Mouse (Mus musculus) forebrain, postnatal 0 days (tissue): ENCODE results near the gene C2. TPM values are rescaled to one million over a fixed set of nuclear protein-coding genes. Genes with fewer than 3 reads are reported as not detected.

Source experiments
- ATAC-seq: fragments of 200-750 bp; cut with Nextera tagmentation; 2 replicates; pipeline ENCODE4 v1.8.0; 2017; ENCODE audit warnings: mild to moderate bottlenecking, moderate library complexity
- DNase-seq: peaks from one replicate; pipeline ENCODE4 v3.0.0-alpha.2; 2015
- H3K27ac ChIP-seq: fragments of 300-500 bp; sonication (generic); 2 replicates; pipeline ENCODE4 v1.5.1; 2014; ENCODE audit warnings: low read depth, mild to moderate bottlenecking, antibody characterized with exemption, low read length, moderate library complexity, mixed read lengths
- H3K27me3 ChIP-seq: fragments of 300-500 bp; sonication (generic); 2 replicates; pipeline ENCODE4 v1.6.1; 2014; ENCODE audit warnings: mild to moderate bottlenecking, low read length, mixed read lengths; ENCODE audit not compliant: insufficient read depth
- H3K36me3 ChIP-seq: fragments of 300-500 bp; sonication (generic); 2 replicates; pipeline ENCODE4 v1.6.1; 2014; ENCODE audit warnings: mild to moderate bottlenecking, moderate library complexity; ENCODE audit not compliant: insufficient read depth
- H3K4me1 ChIP-seq: fragments of 300-500 bp; sonication (generic); 2 replicates; pipeline ENCODE4 v1.6.1; 2014; ENCODE audit warnings: antibody characterized with exemption; ENCODE audit not compliant: insufficient read depth
- H3K4me2 ChIP-seq: fragments of 300-500 bp; sonication (generic); 2 replicates; pipeline ENCODE4 v1.6.1; 2014; ENCODE audit warnings: low read depth, mild to moderate bottlenecking, moderate library complexity
- H3K4me3 ChIP-seq: fragments of 300-500 bp; sonication (generic); 2 replicates; pipeline ENCODE4 v1.5.1; 2014; ENCODE audit warnings: low read depth, low read length, mixed read lengths
- H3K9ac ChIP-seq: fragments of 300-500 bp; sonication (generic); 2 replicates; pipeline ENCODE4 v1.6.1; 2014; ENCODE audit warnings: mild to moderate bottlenecking
- H3K9me3 ChIP-seq: fragments of 300-500 bp; sonication (generic); 2 replicates; pipeline ENCODE4 v1.6.1; 2016; ENCODE audit warnings: low read length
- CTCF ChIP-seq: sonication (generic); IDR thresholded peaks from 2 replicates; pipeline ENCODE4 v1.5.1; 2016; ENCODE audit warnings: antibody characterized with exemption, control low read depth, low read depth
- WGBS: fragments of 180-500 bp; shearing (Covaris S2); extraction: QIAGEN DNeasy Blood & Tissue Kit; methylation state at CpG from one replicate; pipeline ENCODE4 v1.1.7; 2014; 5-methylcytosine and 5-hydroxymethylcytosine counted together
- polyA plus RNA-seq: library from polyadenylated mRNA; unstranded; fragments of >200 nt; fragmentation: Nextera tagmentation; extraction: Ambion mirVana; gene quantifications from 2 replicates; pipeline ENCODE4 v1.2.1, GENCODE M21; 2015
- total RNA-seq: library from RNA; depleted of rRNA; stranded (reverse); fragments of >200 nt; gene quantifications from 2 replicates; pipeline ENCODE4 v1.2.3, GENCODE M21; 2014

The C2 gene
- total and polyA plus RNA-seq, 2 experiments from 2014 or later, result 3.5 to 6.1 TPM

DNA sequence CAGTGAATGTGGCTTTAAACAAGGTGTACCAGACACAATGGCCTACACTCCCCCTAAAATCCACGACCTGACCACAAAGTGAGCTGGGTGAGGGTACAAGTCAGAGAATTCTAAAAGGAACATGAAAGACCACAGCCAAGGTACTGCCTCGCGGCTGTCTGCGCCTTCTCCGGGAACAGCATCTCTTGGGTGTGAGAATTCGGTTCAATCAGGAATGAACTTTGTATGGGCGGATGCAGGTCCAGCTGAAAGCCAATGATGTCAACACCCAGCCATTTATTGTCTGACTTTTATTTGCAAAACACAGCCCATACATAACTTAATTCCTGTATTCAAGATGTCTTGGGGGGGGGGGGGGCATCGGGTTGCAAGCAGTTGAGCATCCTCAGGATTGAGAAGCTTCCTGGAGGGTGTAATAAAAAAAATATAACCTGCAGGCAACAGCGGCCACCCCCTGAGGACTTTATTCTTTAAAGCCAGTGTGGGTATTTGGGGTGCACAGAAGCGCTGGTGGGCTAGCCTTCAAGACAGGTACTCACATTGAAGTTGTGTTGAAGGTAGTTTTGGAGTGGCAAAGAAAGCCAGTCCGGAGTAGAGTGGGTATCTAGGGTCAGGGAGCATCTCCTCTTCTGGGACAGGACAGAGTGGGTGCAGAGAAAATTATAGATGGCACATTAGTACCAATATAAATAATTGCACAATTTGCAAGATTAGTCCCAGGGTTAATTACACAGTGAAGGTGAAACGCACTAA is 4.8 kb downstream of the C2 start:
- peak overlapping the region; percentile 79 for H3K4me2 ChIP-seq
- TF ChIP-seq CTCF, result no peak
- no peak for DNase-seq
- H3K9ac ChIP-seq, result peak overlapping the region; percentile 84; the same call in 1 of the 2 replicates
- H3K27me3 ChIP-seq, result no peaks in the 10 kb centered on the region
- no peaks in the 10 kb centered on the region for H3K9me3 ChIP-seq
- H3K4me3 ChIP-seq, result peak overlapping the region; percentile 72
- peaks cover 5% of the 10 kb centered on the region; the same call in 1 of the 2 replicates for H3K4me1 ChIP-seq
- no peak for ATAC-seq
- 65% methylated on average over 12 of the region's 12 CpGs for WGBS
- peaks cover 5% of the 10 kb centered on the region; the same call in 1 of the 2 replicates for H3K36me3 ChIP-seq
- H3K27ac ChIP-seq, result peak overlapping the region; percentile 87

DNA sequence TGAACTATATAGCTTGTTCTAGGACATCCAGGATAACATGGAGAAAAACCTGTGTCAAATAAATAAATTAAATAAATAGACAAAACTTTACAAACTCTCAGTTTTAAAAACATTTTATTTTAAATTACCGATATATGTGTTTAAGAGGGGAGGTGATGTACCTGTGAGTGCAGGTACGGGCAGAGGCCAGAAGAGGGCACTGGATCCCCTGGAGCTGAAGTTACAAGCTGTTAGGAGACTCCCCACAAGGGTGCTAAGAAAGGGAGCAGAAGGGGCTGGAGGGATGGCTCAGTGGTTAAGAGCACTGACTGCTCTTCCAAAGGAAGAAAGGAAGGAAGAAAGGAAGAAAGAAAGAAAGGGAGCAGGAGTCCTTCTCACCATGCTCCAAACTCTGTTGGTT is 6.7 kb downstream of the C2 start:
- H3K27ac ChIP-seq, result no peak overlapping the region
- H3K4me2 ChIP-seq, result no peak overlapping the region
- no peak overlapping the region for H3K4me3 ChIP-seq
- no peaks in the 10 kb centered on the region for H3K27me3 ChIP-seq
- H3K4me1 ChIP-seq, result peaks cover 5% of the 10 kb centered on the region; the same call in 1 of the 2 replicates
- DNase-seq, result no peak
- no peak for ATAC-seq
- no peak overlapping the region for H3K9ac ChIP-seq
- no peaks in the 10 kb centered on the region for H3K9me3 ChIP-seq
- WGBS, result 94% methylated on average over 2 of the region's 2 CpGs
- TF ChIP-seq CTCF, result no peak
- peaks cover 4% of the 10 kb centered on the region; the same call in 1 of the 2 replicates for H3K36me3 ChIP-seq

DNA sequence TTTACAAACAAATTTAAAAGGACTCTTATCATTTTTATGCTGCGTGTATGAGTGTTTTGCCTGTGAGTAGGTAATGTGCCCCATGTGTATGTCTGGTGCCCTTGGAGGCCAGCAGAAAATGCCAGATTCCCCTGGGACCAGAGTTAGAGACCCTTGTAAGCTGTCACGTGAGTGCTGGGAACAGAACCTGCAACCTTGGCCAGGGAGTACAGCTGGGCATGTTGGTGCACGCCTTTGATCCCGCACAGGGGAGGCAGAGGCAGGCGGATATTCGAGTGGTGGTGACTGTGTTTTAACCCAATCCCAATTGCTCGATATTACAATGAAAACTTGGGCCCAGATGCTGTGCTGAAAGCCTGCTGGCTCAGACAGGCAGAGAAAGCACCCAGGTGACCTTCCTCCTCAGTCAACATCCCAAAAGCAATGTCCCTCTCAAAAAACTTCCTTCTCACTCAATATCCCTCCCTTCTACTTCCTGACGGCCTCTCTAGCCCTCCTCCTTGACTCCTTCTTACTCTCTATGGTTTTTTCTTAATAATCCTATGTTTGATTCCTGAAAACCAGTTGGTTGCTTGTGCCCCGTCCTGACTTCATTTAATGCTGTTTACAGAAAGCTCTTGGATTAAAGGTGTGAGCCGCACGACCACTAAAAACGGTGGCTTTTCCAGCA is 7.9 kb downstream of the C2 start:
- H3K4me2 ChIP-seq, result no peak overlapping the region
- no peak for ATAC-seq
- no peaks in the 10 kb centered on the region for H3K36me3 ChIP-seq
- DNase-seq, result no peak
- no peak for TF ChIP-seq CTCF
- H3K4me3 ChIP-seq, result no peak overlapping the region
- H3K4me1 ChIP-seq, result no peaks in the 10 kb centered on the region
- H3K9ac ChIP-seq, result no peak overlapping the region
- 88% methylated on average over 12 of the region's 12 CpGs for WGBS
- no peaks in the 10 kb centered on the region for H3K9me3 ChIP-seq
- H3K27me3 ChIP-seq, result no peaks in the 10 kb centered on the region
- no peak overlapping the region for H3K27ac ChIP-seq

DNA sequence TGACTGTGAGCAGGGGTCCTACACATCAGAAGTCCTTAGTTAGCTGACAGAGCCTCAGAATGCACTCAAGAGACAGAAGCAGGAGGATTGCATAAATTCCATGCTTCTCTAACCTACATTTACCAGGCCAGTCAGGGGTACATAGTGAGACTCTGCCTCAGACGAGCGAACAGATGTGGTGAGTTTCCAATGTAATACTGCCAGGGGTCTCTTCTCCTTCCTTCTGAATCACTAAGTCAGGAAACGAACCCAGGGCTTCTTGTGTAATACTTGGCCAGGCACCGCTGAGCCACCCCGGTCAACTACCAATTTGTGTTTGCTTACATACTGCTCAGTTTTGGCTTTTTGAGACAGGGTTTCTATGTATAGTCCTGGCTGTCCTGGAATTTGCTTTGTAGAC is 10.1 kb downstream of the C2 start:
- Histone ChIP-seq H3K9me3 (no peaks in the 10 kb centered on the region), H3K4me3 (no peak overlapping the region), H3K4me1 (no peaks in the 10 kb centered on the region), H3K27ac (no peak overlapping the region), H3K27me3 (no peaks in the 10 kb centered on the region), H3K9ac (no peak overlapping the region), H3K4me2 (no peak overlapping the region), H3K36me3 (no peaks in the 10 kb centered on the region)
- WGBS, result 92% methylated on average over 5 of the region's 5 CpGs
- no peak for TF ChIP-seq CTCF
- DNase-seq (no peak), ATAC-seq (no peak)

DNA sequence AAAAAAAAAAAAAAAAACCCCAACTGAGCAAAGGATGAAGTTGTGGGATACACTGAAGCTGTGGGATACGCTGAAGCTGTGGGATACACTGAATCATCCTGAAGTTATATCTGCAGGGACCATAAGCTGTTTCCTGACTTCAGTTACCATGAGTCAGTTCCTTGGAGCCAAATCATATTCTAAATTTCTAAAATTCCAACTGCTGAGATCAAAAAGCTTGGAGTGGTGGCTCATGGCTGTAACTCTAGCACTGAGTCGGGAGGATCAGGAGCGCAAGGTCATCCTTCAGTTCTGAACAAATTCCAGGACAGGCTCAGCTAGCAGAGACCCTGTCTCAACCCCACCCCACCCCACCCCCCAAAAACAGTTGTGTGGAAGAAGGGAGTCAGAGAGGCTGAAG is 12.4 kb downstream of the C2 start:
- 84% methylated on average over 3 of the region's 3 CpGs for WGBS
- Histone ChIP-seq H3K4me2 (no peak overlapping the region), H3K9me3 (no peaks in the 10 kb centered on the region), H3K4me1 (no peaks in the 10 kb centered on the region), H3K27ac (no peak overlapping the region), H3K27me3 (0 out of 2 replicates have a peak, but pooled peaks cover 4% of the 10 kb centered on the region), H3K36me3 (no peaks in the 10 kb centered on the region), H3K9ac (no peak overlapping the region), H3K4me3 (no peak overlapping the region)
- DNase-seq, result no peak
- TF ChIP-seq CTCF, result no peak
- no peak for ATAC-seq

DNA sequence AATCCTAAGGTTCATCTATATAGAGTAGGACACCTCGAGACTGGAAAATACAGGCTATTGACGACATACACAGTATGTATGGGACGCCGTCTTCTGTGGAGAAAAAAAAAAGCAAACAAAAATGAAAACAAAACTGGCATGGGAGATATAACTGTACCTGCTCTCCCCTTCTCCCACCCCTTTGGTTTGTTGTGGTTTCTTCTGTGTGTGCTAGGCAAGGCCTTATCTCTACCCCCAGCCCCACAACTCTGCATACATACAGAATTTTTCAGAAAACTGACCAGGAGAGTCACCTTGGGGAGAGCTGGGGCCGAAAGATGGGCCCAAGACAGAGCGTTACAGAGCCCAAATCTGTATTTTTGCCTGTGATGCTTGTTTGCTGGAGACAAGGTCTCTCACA is 13.4 kb downstream of the C2 start:
- Histone ChIP-seq H3K27me3 (0 out of 2 replicates have a peak, but pooled peaks cover 4% of the 10 kb centered on the region), H3K4me1 (no peaks in the 10 kb centered on the region), H3K36me3 (no peaks in the 10 kb centered on the region), H3K9ac (no peak overlapping the region), H3K9me3 (no peaks in the 10 kb centered on the region), H3K27ac (no peak overlapping the region), H3K4me2 (no peak overlapping the region), H3K4me3 (no peak overlapping the region)
- ATAC-seq, result no peak
- WGBS, result 89% methylated on average over 6 of the region's 6 CpGs
- no peak for DNase-seq
- no peak for TF ChIP-seq CTCF

DNA sequence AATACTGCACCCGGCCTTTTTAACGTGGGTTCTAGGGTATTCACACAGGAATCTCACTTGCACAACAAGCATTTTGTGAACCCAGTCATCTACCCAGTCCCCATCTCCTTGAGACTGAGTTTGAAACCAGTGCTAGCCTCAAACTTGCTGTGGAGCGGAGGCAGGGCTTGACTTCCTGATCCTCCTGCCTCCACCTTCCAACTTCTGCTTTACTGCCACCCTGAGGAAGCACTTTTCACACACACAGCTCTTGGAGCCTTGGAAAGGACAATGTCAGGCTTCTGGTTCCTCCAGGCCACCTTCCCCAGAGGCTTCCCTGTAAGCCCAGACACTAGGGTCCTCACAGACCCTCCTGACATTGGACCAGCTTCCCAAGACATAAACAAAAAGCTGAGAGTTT is 14.7 kb downstream of the C2 start:
- no peaks in the 10 kb centered on the region for H3K36me3 ChIP-seq
- no peak overlapping the region for H3K9ac ChIP-seq
- TF ChIP-seq CTCF, result no peak
- no peak for DNase-seq
- no peaks in the 10 kb centered on the region for H3K9me3 ChIP-seq
- no peak overlapping the region for H3K4me2 ChIP-seq
- H3K27ac ChIP-seq, result no peak overlapping the region
- 0 out of 2 replicates have a peak, but pooled peaks cover 4% of the 10 kb centered on the region for H3K27me3 ChIP-seq
- 57% methylated on average over 3 of the region's 3 CpGs for WGBS
- no peaks in the 10 kb centered on the region for H3K4me1 ChIP-seq
- no peak for ATAC-seq
- H3K4me3 ChIP-seq, result no peak overlapping the region
